Mouse (Mus musculus) liver, adult 2 months (tissue): ENCODE results near the gene Gm28038.

Source experiments
- CTCF ChIP-seq: fragments of 200-500 bp; IDR thresholded peaks from 2 replicates; pipeline ENCODE4 v1.5.1; 2011; ENCODE audit warnings: low read depth, low read length, control low read depth
- POLR2A ChIP-seq: fragments of 200-500 bp; IDR thresholded peaks from 2 replicates; pipeline ENCODE4 v1.6.1; 2011; ENCODE audit warnings: low read length, control low read depth; ENCODE audit not compliant: insufficient read depth; ENCODE audit errors: extremely low read depth

GRCm38 (mm10) chr2:30337179-30337578, 56.3 kb downstream of the Gm28038 start:
- TF ChIP-seq POLR2A (no peak), CTCF (no peak)
